Mouse (Mus musculus) forebrain, embryonic 11.5 days (tissue): ENCODE measurements around the gene Emc7. TPM values are rescaled to one million over a fixed set of nuclear protein-coding genes. Genes with fewer than 3 reads are reported as not detected.
A peak's percentile ranks its signal among the peaks of the same experiment; 100 is the strongest.
"Not testable (repeated sequence)": the region's sequence is repeated elsewhere in the genome, so short reads cannot be mapped to it uniquely, and the experiment has no call there.

Experiments used
- ATAC-seq: fragments of 200-750 bp; cut with Nextera tagmentation; replicated peaks from 2 replicates; pipeline ENCODE4 v1.8.0; 2017; ENCODE audit warnings: moderate TSS enrichment; ENCODE audit not compliant: low FRiP score
- DNase-seq: peaks from one replicate; pipeline ENCODE4 v3.0.0-alpha.2; 2017; ENCODE audit warnings: low spot score
- H3K27ac ChIP-seq: fragments of 300-500 bp; sonication (generic); 2 replicates; pipeline ENCODE4 v1.5.1; 2014; ENCODE audit warnings: low read depth, low read length
- H3K27me3 ChIP-seq: fragments of 300-500 bp; sonication (generic); 2 replicates; pipeline ENCODE4 v1.6.1; 2014; ENCODE audit warnings: mild to moderate bottlenecking, low read length, mixed read lengths; ENCODE audit not compliant: control insufficient read depth, insufficient read depth
- H3K36me3 ChIP-seq: fragments of 300-500 bp; sonication (generic); 2 replicates; pipeline ENCODE4 v1.6.1; 2014; ENCODE audit warnings: mild to moderate bottlenecking, low read length, moderate library complexity, mixed read lengths; ENCODE audit not compliant: control insufficient read depth, insufficient read depth
- H3K4me1 ChIP-seq: fragments of 300-500 bp; sonication (generic); replicated peaks from 2 replicates; pipeline ENCODE4 v1.6.1; 2014; ENCODE audit warnings: low read length, mixed read lengths; ENCODE audit not compliant: control insufficient read depth, insufficient read depth
- H3K4me2 ChIP-seq: fragments of 300-500 bp; sonication (generic); 2 replicates; pipeline ENCODE4 v1.6.1; 2014; ENCODE audit warnings: low read depth, mild to moderate bottlenecking, low read length, moderate library complexity, mixed read lengths; ENCODE audit not compliant: severe bottlenecking
- H3K4me3 ChIP-seq: fragments of 300-500 bp; sonication (generic); 2 replicates; pipeline ENCODE4 v1.5.1; 2014; ENCODE audit warnings: low read depth, low read length
- H3K9ac ChIP-seq: fragments of 300-500 bp; sonication (generic); 2 replicates; pipeline ENCODE4 v1.6.1; 2014; ENCODE audit warnings: low read length
- H3K9me3 ChIP-seq: fragments of 300-500 bp; sonication (generic); 2 replicates; pipeline ENCODE4 v1.6.1; 2016; ENCODE audit warnings: low read length, mixed read lengths; ENCODE audit not compliant: control insufficient read depth
- WGBS: fragments of 180-500 bp; shearing (Covaris S2); extraction: QIAGEN DNeasy Blood & Tissue Kit; methylation state at CpG from one replicate; pipeline ENCODE4 v1.1.7; 2014; 5-methylcytosine and 5-hydroxymethylcytosine counted together
- polyA plus RNA-seq: library from polyadenylated mRNA; unstranded; fragments of >200 nt; fragmentation: Nextera tagmentation; extraction: Ambion mirVana; gene quantifications from 2 replicates; pipeline ENCODE4 v1.2.1, GENCODE M21; 2014

Emc7 gene
- polyA plus RNA-seq, 1 experiment from 2014 or later: 11.6 TPM

GRCm38 (mm10) chr2:112437589-112437988, 17.2 kb upstream of the Emc7 start:
- no peak overlapping the region for H3K4me2 ChIP-seq
- DNase-seq (no peak), ATAC-seq (no peak)
- no peaks in the 10 kb centered on the region for H3K27me3 ChIP-seq
- H3K36me3 ChIP-seq: no peaks in the 10 kb centered on the region
- H3K4me1 ChIP-seq: no peaks in the 10 kb centered on the region
- WGBS: 89% methylated on average over 2 of the region's 2 CpGs
- no peaks in the 10 kb centered on the region for H3K9me3 ChIP-seq
- no peak overlapping the region for H3K9ac ChIP-seq
- no peak overlapping the region for H3K27ac ChIP-seq
- no peak overlapping the region for H3K4me3 ChIP-seq

GRCm38 (mm10) chr2:112443491-112443890, 11.3 kb upstream of the Emc7 start:
- no peak for ATAC-seq
- 70% methylated on average over 2 of the region's 2 CpGs for WGBS
- Histone ChIP-seq H3K9ac (no peak overlapping the region), H3K27me3 (no peaks in the 10 kb centered on the region), H3K9me3 (no peaks in the 10 kb centered on the region), H3K4me1 (no peaks in the 10 kb centered on the region), H3K4me2 (no peak overlapping the region), H3K27ac (no peak overlapping the region), H3K4me3 (no peak overlapping the region), H3K36me3 (no peaks in the 10 kb centered on the region)
- no peak for DNase-seq

GRCm38 (mm10) chr2:112445511-112445910, 9.3 kb upstream of the Emc7 start:
- Histone ChIP-seq H3K27ac (no peak overlapping the region), H3K9me3 (no peaks in the 10 kb centered on the region), H3K4me3 (no peak overlapping the region), H3K4me2 (no peak overlapping the region), H3K36me3 (no peaks in the 10 kb centered on the region), H3K27me3 (no peaks in the 10 kb centered on the region), H3K4me1 (no peaks in the 10 kb centered on the region), H3K9ac (no peak overlapping the region)
- no peak for DNase-seq
- ATAC-seq: no peak

DNA sequence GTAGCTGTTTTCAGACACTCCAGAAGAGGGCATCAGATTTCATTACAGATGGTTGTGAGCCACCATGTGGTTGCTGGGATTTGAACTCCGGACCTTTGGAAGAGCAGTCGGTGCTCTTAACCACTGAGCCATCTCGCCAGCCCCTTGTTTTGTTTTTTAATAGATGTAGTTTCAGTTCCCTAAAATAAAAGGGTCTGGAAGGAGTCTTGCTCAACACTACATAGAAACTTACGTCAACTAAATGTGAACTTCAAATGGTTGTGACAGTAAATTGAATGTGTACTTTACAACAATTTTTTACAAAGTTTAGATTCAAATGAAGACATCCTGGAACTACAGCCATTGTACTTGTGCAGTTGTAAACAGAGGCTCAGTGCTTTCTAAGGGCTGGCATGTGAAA, 6.8 kb upstream of the Emc7 start:
- H3K9ac ChIP-seq, ATAC-seq, H3K4me2 ChIP-seq, H3K9me3 ChIP-seq, H3K27ac ChIP-seq, DNase-seq, H3K4me1 ChIP-seq, H3K4me3 ChIP-seq, H3K27me3 ChIP-seq, H3K36me3 ChIP-seq: not testable (repeated sequence)
- WGBS: 74% methylated on average over 4 of the region's 4 CpGs

- H3K9ac ChIP-seq: no peak overlapping the region
- H3K4me2 ChIP-seq: no peak overlapping the region
- no peaks in the 10 kb centered on the region for H3K9me3 ChIP-seq
- H3K27me3 ChIP-seq: no peaks in the 10 kb centered on the region
- ATAC-seq: no peak
- no peak overlapping the region for H3K27ac ChIP-seq
- H3K36me3 ChIP-seq: no peaks in the 10 kb centered on the region
- DNase-seq: no peak
- no peaks in the 10 kb centered on the region for H3K4me1 ChIP-seq
- no peak overlapping the region for H3K4me3 ChIP-seq
Observed at GRCm38 (mm10) chr2:112448510-112449059, 6.2 kb upstream of the Emc7 start.

- ATAC-seq: no peak
- Histone ChIP-seq H3K9me3 (no peaks in the 10 kb centered on the region), H3K9ac (no peak overlapping the region), H3K36me3 (no peaks in the 10 kb centered on the region), H3K27ac (no peak overlapping the region), H3K4me1 (no peaks in the 10 kb centered on the region), H3K4me2 (no peak overlapping the region), H3K4me3 (no peak overlapping the region), H3K27me3 (no peaks in the 10 kb centered on the region)
- 37% methylated on average over 4 of the region's 4 CpGs for WGBS
- no peak for DNase-seq
Observed at GRCm38 (mm10) chr2:112449597-112450296, 5.0 kb upstream of the Emc7 start.

DNA sequence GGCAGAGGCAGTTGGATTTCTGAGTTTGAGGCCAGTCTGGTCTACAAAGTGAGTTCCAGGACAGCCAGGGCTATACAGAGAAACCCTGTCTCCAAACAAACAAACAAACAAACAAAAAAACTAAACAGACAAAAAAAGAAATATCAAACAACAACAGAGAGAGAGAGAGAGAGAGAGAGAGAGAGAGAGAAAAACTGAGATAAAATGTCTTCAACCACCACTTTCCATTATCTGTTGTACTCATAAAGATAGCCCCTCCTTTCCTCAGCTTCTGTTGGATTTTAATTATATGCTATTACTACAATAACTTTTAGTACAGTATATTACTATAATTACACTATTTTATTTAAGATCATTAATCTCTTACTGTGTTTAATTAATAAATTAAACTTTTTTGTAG, 2.3 kb upstream of the Emc7 start:
- H3K9ac ChIP-seq, H3K9me3 ChIP-seq, H3K36me3 ChIP-seq, H3K27ac ChIP-seq, H3K4me3 ChIP-seq, ATAC-seq, H3K4me1 ChIP-seq, H3K27me3 ChIP-seq, H3K4me2 ChIP-seq, DNase-seq: not testable (repeated sequence)

- no peaks in the 10 kb centered on the region for H3K9me3 ChIP-seq
- 32% methylated on average over 17 of the region's 17 CpGs for WGBS
- H3K4me2 ChIP-seq: peak overlapping the region; percentile 63
- no peaks in the 10 kb centered on the region for H3K36me3 ChIP-seq
- peak overlapping the region; percentile 84 for H3K9ac ChIP-seq
- DNase-seq (no peak), ATAC-seq (no peak)
- no peaks in the 10 kb centered on the region for H3K4me1 ChIP-seq
- no peaks in the 10 kb centered on the region for H3K27me3 ChIP-seq
- H3K27ac ChIP-seq: no peak overlapping the region
- peak overlapping the region; percentile 81 for H3K4me3 ChIP-seq
Observed at GRCm38 (mm10) chr2:112454125-112454861, 504 bp upstream of the Emc7 start.
